Mouse (Mus musculus): ENCODE measurements around the gene Tnrc6b. TPM values are rescaled to one million over a fixed set of nuclear protein-coding genes. Genes with fewer than 3 reads are reported as not detected.

Gene Tnrc6b
- total and polyA plus RNA-seq, 3 experiments: 7.8 to 13.9 (median 8.0) TPM

GRCm38 (mm10) chr15:80798367-80799073 lies 87.4 kb downstream of the Tnrc6b start:
- Histone ChIP-seq H3K36me3 (ENCODE audit: control insufficient read depth in 1 of 2, insufficient read depth in 2 of 2, low read length in 2 of 2) (peaks cover 0 to 21% of the 10 kb centered on the region in 2 experiments; a peak in 2 of 4 replicates), H3K27me3 (ENCODE audit: control insufficient read depth in 1 of 2, insufficient read depth in 2 of 2, low read length in 2 of 2) (no peaks in the 10 kb centered on the region), H3K79me2 (ENCODE audit: control insufficient read depth, insufficient read depth, low read length, poor library complexity) (peaks cover 30% of the 10 kb centered on the region), H3K4me3 (ENCODE audit: control insufficient read depth in 1 of 2, insufficient read depth in 1 of 2, low read depth in 2 of 2, low read length in 2 of 2) (peak overlapping the region; percentile 80 to 85), H3K9me3 (replicated peaks; ENCODE audit: insufficient read depth, low read length) (no peaks in the 10 kb centered on the region), H3K9ac (ENCODE audit: control insufficient read depth, low read depth, low read length, poor library complexity, severe bottlenecking) (peak overlapping the region; percentile 93), H3K4me1 (ENCODE audit: control insufficient read depth in 1 of 2, insufficient read depth in 2 of 2, low read length in 2 of 2) (peaks cover 13 to 21% of the 10 kb centered on the region in 2 experiments), H3K27ac (ENCODE audit: control insufficient read depth, low read depth, low read length) (peak overlapping the region; percentile 97)
- TF ChIP-seq HCFC1 (IDR thresholded peaks at IDR 0.05; ENCODE audit: low read depth, low read length) (peak; percentile 83), GABPA (IDR thresholded peaks at IDR 0.05; ENCODE audit: low read depth, low read length) (no peak), NRF1 (IDR thresholded peaks at IDR 0.05; ENCODE audit: insufficient read depth, low read depth, low read length, poor library complexity, severe bottlenecking) (no peak), JUND (IDR thresholded peaks at IDR 0.05; ENCODE audit: low read depth, low read length) (no peak), RCOR1 (IDR thresholded peaks at IDR 0.05; ENCODE audit: low read depth, low read length) (0 out of 2 replicates have a peak, but pooled peaks have one; percentile 2), MAFK (IDR thresholded peaks at IDR 0.05; ENCODE audit: borderline replicate concordance, low read depth, low read length) (no peak), MAZ (IDR thresholded peaks at IDR 0.05; ENCODE audit: low read depth, low read length) (peak; percentile 36; the same call in 1 of the 2 replicates), SMC3 (IDR thresholded peaks at IDR 0.05; ENCODE audit: low read depth, low read length) (no peak), CHD2 (IDR thresholded peaks at IDR 0.05; ENCODE audit: low read length) (no peak), EP300 (IDR thresholded peaks at IDR 0.05; ENCODE audit: low read depth in 1 of 2, low read length in 2 of 2) (peak in 1 of 2 experiments; percentile 40; a peak in 1 of 4 replicates), POLR2A (IDR thresholded peaks at IDR 0.05; ENCODE audit: control insufficient read depth in 1 of 2, insufficient read depth in 1 of 2, low read depth in 1 of 2, low read length in 2 of 2, poor library complexity in 1 of 2) (peak; percentile 63 to 99; a peak in 3 of 4 replicates), ZC3H11A (IDR thresholded peaks at IDR 0.05; ENCODE audit: low read depth, low read length) (no peak), TAL1 (IDR thresholded peaks at IDR 0.05; ENCODE audit: low read length) (no peak), POLR2AphosphoS5 (IDR thresholded peaks at IDR 0.05; ENCODE audit: borderline replicate concordance, low read depth, low read length) (peak; percentile 68; the same call in 1 of the 2 replicates), POLR2AphosphoS2 (IDR thresholded peaks at IDR 0.05; ENCODE audit: low read length) (peak; percentile 98), BHLHE40 (IDR thresholded peaks at IDR 0.05; ENCODE audit: borderline replicate concordance, low read depth, low read length) (peak; percentile 80), CTCF (IDR thresholded peaks at IDR 0.05 in 2 of 3, conservative IDR thresholded peaks at IDR 0.05 in 1 of 3; ENCODE audit: control insufficient read depth in 1 of 3, insufficient read depth in 1 of 3, low read depth in 2 of 3, low read length in 3 of 3, poor library complexity in 1 of 3, severe bottlenecking in 1 of 3) (no peak), USF1 (IDR thresholded peaks at IDR 0.05; ENCODE audit: low read depth, low read length) (peak; percentile 99), CHD1 (IDR thresholded peaks at IDR 0.05; ENCODE audit: low read depth, low read length) (peak; percentile 99), MAX (IDR thresholded peaks at IDR 0.05; ENCODE audit: low read length) (peak; percentile 93), MYB (IDR thresholded peaks at IDR 0.05; ENCODE audit: low read depth, low read length) (no peak), MEF2A (IDR thresholded peaks at IDR 0.05; ENCODE audit: extremely low read depth, insufficient replicate concordance, low read depth, low read length, poor library complexity, severe bottlenecking) (no peak), RAD21 (IDR thresholded peaks at IDR 0.05; ENCODE audit: low read depth, low read length) (no peak), GATA1 (IDR thresholded peaks at IDR 0.05; ENCODE audit: low read depth, low read length) (no peak), USF2 (IDR thresholded peaks at IDR 0.05; ENCODE audit: borderline replicate concordance in 1 of 2, insufficient read depth in 1 of 2, low read depth in 1 of 2, low read length in 2 of 2) (peak; percentile 90 to 92), TBP (IDR thresholded peaks at IDR 0.05; ENCODE audit: low read depth, low read length) (peak; percentile 98), SIN3A (IDR thresholded peaks at IDR 0.05; ENCODE audit: low read length) (peak; percentile 96), ELF1 (IDR thresholded peaks at IDR 0.05; ENCODE audit: low read depth, low read length) (peak; percentile 72), MXI1 (IDR thresholded peaks at IDR 0.05; ENCODE audit: low read depth, low read length) (peak; percentile 23; the same call in 1 of the 2 replicates), ETS1 (IDR thresholded peaks at IDR 0.05; ENCODE audit: low read depth, low read length) (peak; percentile 68), NELFE (IDR thresholded peaks at IDR 0.05; ENCODE audit: low read depth, low read length) (peak; percentile 97), MYC (IDR thresholded peaks at IDR 0.05; ENCODE audit: low read depth, low read length) (no peak; the same call in 1 of the 2 replicates), TCF12 (IDR thresholded peaks at IDR 0.05; ENCODE audit: low read depth, low read length) (peak; percentile 80), ZMIZ1 (IDR thresholded peaks at IDR 0.05; ENCODE audit: low read depth, low read length) (peak; percentile 93)
- peak; percentile 99 for DNase-seq (ENCODE audit: low read depth, low spot score)

Measured in MEL (cell line).